Mouse (Mus musculus) embryonic facial prominence, embryonic 15.5 days (tissue): ENCODE results near the gene Nfib. TPM values are rescaled to one million over a fixed set of nuclear protein-coding genes. Genes with fewer than 3 reads are reported as not detected.
A peak's percentile ranks its signal among the peaks of the same experiment; 100 is the strongest.

Source experiments
- ATAC-seq: fragments of 200-750 bp; cut with Nextera tagmentation; 2 replicates; pipeline ENCODE4 v1.8.0; 2017; ENCODE audit warnings: low read depth, moderate TSS enrichment; ENCODE audit not compliant: insufficient number of reproducible peaks, low FRiP score, low TSS enrichment
- H3K27ac ChIP-seq: fragments of 300-500 bp; sonication (generic); replicated peaks from 2 replicates; pipeline ENCODE4 v1.5.1; 2015; ENCODE audit warnings: mild to moderate bottlenecking, inconsistent platforms
- H3K27me3 ChIP-seq: fragments of 300-500 bp; sonication (generic); 2 replicates; pipeline ENCODE4 v1.6.1; 2015; ENCODE audit warnings: inconsistent platforms
- H3K36me3 ChIP-seq: fragments of 300-500 bp; sonication (generic); 2 replicates; pipeline ENCODE4 v1.6.1; 2015; ENCODE audit warnings: mild to moderate bottlenecking, inconsistent platforms
- H3K4me1 ChIP-seq: fragments of 300-500 bp; sonication (generic); 2 replicates; pipeline ENCODE4 v1.6.1; 2015; ENCODE audit warnings: inconsistent platforms
- H3K4me2 ChIP-seq: fragments of 300-500 bp; sonication (generic); replicated peaks from 2 replicates; pipeline ENCODE4 v1.6.1; 2015; ENCODE audit warnings: mild to moderate bottlenecking, inconsistent platforms
- H3K4me3 ChIP-seq: fragments of 300-500 bp; sonication (generic); replicated peaks from 2 replicates; pipeline ENCODE4 v1.5.1; 2015; ENCODE audit warnings: mild to moderate bottlenecking, inconsistent platforms
- H3K9ac ChIP-seq: fragments of 300-500 bp; sonication (generic); 2 replicates; pipeline ENCODE4 v1.6.1; 2015; ENCODE audit warnings: inconsistent platforms
- H3K9me3 ChIP-seq: fragments of 300-500 bp; sonication (generic); replicated peaks from 2 replicates; pipeline ENCODE4 v1.6.1; 2016; ENCODE audit warnings: inconsistent platforms
- whole genome bisulfite sequencing: fragments of 180-500 bp; shearing (Covaris S2); methylation state at CpG from one replicate; pipeline ENCODE4 v1.1.7; 2015; 5-methylcytosine and 5-hydroxymethylcytosine counted together
- polyA plus RNA-seq: library from polyadenylated mRNA; unstranded; fragments of >200 nt; fragmentation: Nextera tagmentation; extraction: Ambion mirVana; gene quantifications from 2 replicates; pipeline ENCODE4 v1.2.1, GENCODE M21; 2015

The Nfib gene
- polyA plus RNA-seq, 1 experiment from 2014 or later, result 85.7 TPM

- ATAC-seq, result no peak
- no peaks in the 10 kb centered on the region for H3K9me3 ChIP-seq
- H3K4me3 ChIP-seq, result no peak overlapping the region
- H3K36me3 ChIP-seq, result no peaks in the 10 kb centered on the region
- H3K9ac ChIP-seq, result no peak overlapping the region
- H3K27ac ChIP-seq, result no peak overlapping the region
- 48% methylated on average over 2 of the region's 2 CpGs for WGBS
- peaks cover 29% of the 10 kb centered on the region for H3K4me1 ChIP-seq
- H3K27me3 ChIP-seq, result no peaks in the 10 kb centered on the region
- no peak overlapping the region for H3K4me2 ChIP-seq
These were observed 229.1 kb downstream of the Nfib start for GRCm38 (mm10) chr4:82476411-82476810.

- WGBS, result 39% methylated on average over 5 of the region's 5 CpGs
- H3K4me2 ChIP-seq, result no peak overlapping the region
- H3K36me3 ChIP-seq, result no peaks in the 10 kb centered on the region
- no peaks in the 10 kb centered on the region for H3K9me3 ChIP-seq
- no peaks in the 10 kb centered on the region for H3K27me3 ChIP-seq
- peaks cover 42% of the 10 kb centered on the region for H3K4me1 ChIP-seq
- no peak overlapping the region for H3K9ac ChIP-seq
- ATAC-seq, result peak; percentile 70; the same call in 1 of the 2 replicates
- H3K27ac ChIP-seq, result no peak overlapping the region
- no peak overlapping the region for H3K4me3 ChIP-seq
These were observed 231.2 kb downstream of the Nfib start for GRCm38 (mm10) chr4:82474334-82474733.

GRCm38 (mm10) chr4:82470938-82471320, 234.6 kb downstream of the Nfib start:
- 89% methylated on average over 3 of the region's 3 CpGs for WGBS
- peak overlapping the region; percentile 68; the same call in 1 of the 2 replicates for H3K27ac ChIP-seq
- no peak for ATAC-seq

GRCm38 (mm10) chr4:82470212-82470937, 235.2 kb downstream of the Nfib start:
- no peaks in the 10 kb centered on the region for H3K27me3 ChIP-seq
- no peaks in the 10 kb centered on the region for H3K36me3 ChIP-seq
- H3K9ac ChIP-seq, result no peak overlapping the region
- no peaks in the 10 kb centered on the region for H3K9me3 ChIP-seq
- no peak overlapping the region for H3K4me2 ChIP-seq
- no peak for ATAC-seq
- peaks cover 60% of the 10 kb centered on the region for H3K4me1 ChIP-seq
- H3K4me3 ChIP-seq, result no peak overlapping the region
- peak overlapping the region; percentile 68; the same call in 1 of the 2 replicates for H3K27ac ChIP-seq
- WGBS, result 57% methylated on average over 5 of the region's 5 CpGs

More at GRCm38 (mm10) chr4:82470938-82471320, 234.6 kb downstream of the Nfib start:
- H3K4me2 ChIP-seq, result no peak overlapping the region
- H3K9me3 ChIP-seq, result no peaks in the 10 kb centered on the region
- no peak overlapping the region for H3K4me3 ChIP-seq
- H3K4me1 ChIP-seq, result peaks cover 60% of the 10 kb centered on the region
- no peaks in the 10 kb centered on the region for H3K36me3 ChIP-seq
- no peaks in the 10 kb centered on the region for H3K27me3 ChIP-seq
- no peak overlapping the region for H3K9ac ChIP-seq

- no peak overlapping the region for H3K4me2 ChIP-seq
- 68% methylated on average over 3 of the region's 3 CpGs for whole genome bisulfite sequencing
- no peak overlapping the region for H3K9ac ChIP-seq
- H3K9me3 ChIP-seq, result no peaks in the 10 kb centered on the region
- no peaks in the 10 kb centered on the region for H3K36me3 ChIP-seq
- no peak overlapping the region for H3K27ac ChIP-seq
- H3K27me3 ChIP-seq, result no peaks in the 10 kb centered on the region
- no peak overlapping the region for H3K4me3 ChIP-seq
- ATAC-seq, result no peak
- peaks cover 62% of the 10 kb centered on the region for H3K4me1 ChIP-seq
These were observed 236.6 kb downstream of the Nfib start for GRCm38 (mm10) chr4:82468944-82469343.

GRCm38 (mm10) chr4:82466717-82467116, 238.8 kb downstream of the Nfib start:
- Histone ChIP-seq H3K4me1 (peaks cover 62% of the 10 kb centered on the region), H3K9ac (no peak overlapping the region), H3K27me3 (no peaks in the 10 kb centered on the region), H3K4me3 (no peak overlapping the region), H3K27ac (peak overlapping the region; percentile 79), H3K9me3 (no peaks in the 10 kb centered on the region), H3K4me2 (no peak overlapping the region), H3K36me3 (no peaks in the 10 kb centered on the region)
- peak; percentile 25; the same call in 1 of the 2 replicates for ATAC-seq
- 37% methylated on average over 8 of the region's 8 CpGs for WGBS

- no peak for ATAC-seq
- H3K4me3 ChIP-seq, result no peak overlapping the region
- no peaks in the 10 kb centered on the region for H3K9me3 ChIP-seq
- H3K27me3 ChIP-seq, result no peaks in the 10 kb centered on the region
- peaks cover 58% of the 10 kb centered on the region for H3K4me1 ChIP-seq
- H3K27ac ChIP-seq, result peak overlapping the region; percentile 79
- 55% methylated on average over 6 of the region's 6 CpGs for WGBS
- no peak overlapping the region for H3K9ac ChIP-seq
- no peaks in the 10 kb centered on the region for H3K36me3 ChIP-seq
- H3K4me2 ChIP-seq, result no peak overlapping the region
These were observed 239.4 kb downstream of the Nfib start for GRCm38 (mm10) chr4:82466144-82466543.

- no peaks in the 10 kb centered on the region for H3K36me3 ChIP-seq
- H3K4me1 ChIP-seq, result peaks cover 52% of the 10 kb centered on the region
- peak; percentile 66; the same call in 1 of the 2 replicates for ATAC-seq
- H3K9ac ChIP-seq, result no peak overlapping the region
- WGBS, result 23% methylated on average over 8 of the region's 8 CpGs
- H3K4me3 ChIP-seq, result 0 out of 2 replicates have a peak overlapping the region, but pooled peaks have one; percentile 0
- H3K27me3 ChIP-seq, result no peaks in the 10 kb centered on the region
- peak overlapping the region; percentile 61; the same call in 1 of the 2 replicates for H3K27ac ChIP-seq
- H3K4me2 ChIP-seq, result peak overlapping the region; percentile 13; the same call in 1 of the 2 replicates
- no peaks in the 10 kb centered on the region for H3K9me3 ChIP-seq
These were observed 241.4 kb downstream of the Nfib start for GRCm38 (mm10) chr4:82464051-82464632.

- Histone ChIP-seq H3K36me3 (no peaks in the 10 kb centered on the region), H3K4me2 (no peak overlapping the region), H3K27me3 (no peaks in the 10 kb centered on the region), H3K4me1 (peaks cover 58% of the 10 kb centered on the region), H3K27ac (no peak overlapping the region), H3K9me3 (no peaks in the 10 kb centered on the region), H3K4me3 (no peak overlapping the region), H3K9ac (no peak overlapping the region)
- ATAC-seq, result no peak
- 45% methylated on average over 7 of the region's 7 CpGs for WGBS
These were observed 242.3 kb downstream of the Nfib start for GRCm38 (mm10) chr4:82463189-82463715.

GRCm38 (mm10) chr4:82461676-82462075, 243.9 kb downstream of the Nfib start:
- Histone ChIP-seq H3K4me1 (peaks cover 59% of the 10 kb centered on the region), H3K4me3 (no peak overlapping the region)
- ATAC-seq, result no peak

GRCm38 (mm10) chr4:82458895-82459294, 246.7 kb downstream of the Nfib start:
- Histone ChIP-seq H3K27ac (no peak overlapping the region), H3K4me1 (peaks cover 52% of the 10 kb centered on the region), H3K9ac (no peak overlapping the region), H3K4me3 (no peak overlapping the region), H3K27me3 (no peaks in the 10 kb centered on the region), H3K9me3 (no peaks in the 10 kb centered on the region), H3K4me2 (no peak overlapping the region), H3K36me3 (peaks cover 4% of the 10 kb centered on the region; the same call in 1 of the 2 replicates)
- ATAC-seq, result no peak
- WGBS, result 91% methylated on average over 10 of the region's 10 CpGs

More at GRCm38 (mm10) chr4:82461676-82462075, 243.9 kb downstream of the Nfib start:
- Histone ChIP-seq H3K4me2 (no peak overlapping the region), H3K27me3 (no peaks in the 10 kb centered on the region), H3K9me3 (no peaks in the 10 kb centered on the region), H3K27ac (no peak overlapping the region), H3K36me3 (no peaks in the 10 kb centered on the region), H3K9ac (no peak overlapping the region)
- WGBS, result 83% methylated on average over 2 of the region's 2 CpGs
